Mouse (Mus musculus) inflammation-experienced regulatory T-cells, adult 6 months (primary cell): ENCODE measurements around the gene Stk4. TPM values are rescaled to one million over a fixed set of nuclear protein-coding genes. Genes with fewer than 3 reads are reported as not detected.

Experiments
- ATAC-seq: one replicate; pipeline ENCODE4 v1.8.0; 2017
- polyA plus RNA-seq, 3 experiments: library from polyadenylated mRNA; unstranded; fragments of 100-300 nt; shearing (Covaris generic); gene quantifications; one replicate each; pipeline ENCODE4 v1.2.1; 2017

Gene Stk4
- polyA plus RNA-seq, 3 experiments from 2014 or later = 167 to 200 (median 173) TPM

- ATAC-seq = no peak
These were observed 105.7 kb downstream of the Stk4 start for GRCm38 (mm10) chr2:164175850-164176249.

GRCm38 (mm10) chr2:164177831-164178230 lies 107.7 kb downstream of the Stk4 start:
- ATAC-seq = no peak

GRCm38 (mm10) chr2:164180124-164180523 lies 110.0 kb downstream of the Stk4 start:
- no peak for ATAC-seq

- ATAC-seq = no peak
These were observed 110.6 kb downstream of the Stk4 start for GRCm38 (mm10) chr2:164180770-164181169.

- no peak for ATAC-seq
These were observed 112.7 kb downstream of the Stk4 start, which contains the start of gene Wfdc5 for GRCm38 (mm10) chr2:164182692-164183255. Gene Wfdc5, minus strand, starts transcription at chr2:164182742.

- ATAC-seq = no peak
These were observed 113.2 kb downstream of the Stk4 start for GRCm38 (mm10) chr2:164183340-164183739.

GRCm38 (mm10) chr2:164184145-164184719 lies 114.1 kb downstream of the Stk4 start:
- ATAC-seq = no peak

- ATAC-seq = no peak
These were observed 118.6 kb downstream of the Stk4 start for GRCm38 (mm10) chr2:164188722-164189121.

- no peak for ATAC-seq
These were observed 120.5 kb downstream of the Stk4 start, which contains the start of gene Wfdc12 for GRCm38 (mm10) chr2:164190576-164190975. Gene Wfdc12, minus strand, starts transcription at chr2:164190608.

GRCm38 (mm10) chr2:164192279-164192678 lies 122.2 kb downstream of the Stk4 start:
- ATAC-seq = no peak

GRCm38 (mm10) chr2:164194959-164195630 lies 125.0 kb downstream of the Stk4 start:
- ATAC-seq = no peak

GRCm38 (mm10) chr2:164195971-164196699 lies 126.0 kb downstream of the Stk4 start:
- no peak for ATAC-seq

GRCm38 (mm10) chr2:164196700-164196990 lies 126.5 kb downstream of the Stk4 start:
- ATAC-seq = no peak

GRCm38 (mm10) chr2:164199626-164200327 lies 129.7 kb downstream of the Stk4 start, which contains the start of gene Wfdc15a:
Gene Wfdc15a, minus strand, starts transcription at chr2:164200130.
- ATAC-seq = no peak

Other genes starting within 250 kb of the Stk4 start
- not detected for gene Ccn5, start 249.5 kb upstream of the Stk4 start, polyA plus RNA-seq
- not detected for gene Kcnk15, start 216.7 kb upstream of the Stk4 start, polyA plus RNA-seq
- not detected for gene Rims4, start 151.6 kb upstream of the Stk4 start, polyA plus RNA-seq
- 100 to 1,000 TPM in 1 of 3 experiments, 10 to 100 TPM in 2; 60.0 to 106 (median 82.2) TPM for gene Ywhab, start 75.4 kb upstream of the Stk4 start, polyA plus RNA-seq
- gene Pabpc1l, start 44.9 kb upstream of the Stk4 start, polyA plus RNA-seq = 1 to 10 TPM in 2 of 3 experiments, under 1 TPM in 1; 0.62 to 9.3 (median 2.1) TPM
- 100 to 1,000 TPM; 103 to 135 (median 128) TPM for gene Tomm34, start 847 bp downstream of the Stk4 start, polyA plus RNA-seq
- gene Kcns1, start 100.8 kb downstream of the Stk4 start, polyA plus RNA-seq = not detected
- not detected for gene Wfdc5, start 112.4 kb downstream of the Stk4 start, polyA plus RNA-seq
- not detected for gene Wfdc12, start 120.3 kb downstream of the Stk4 start, polyA plus RNA-seq
- gene Wfdc15a, start 129.8 kb downstream of the Stk4 start, polyA plus RNA-seq = not detected
- gene Wfdc15b, start 151.3 kb downstream of the Stk4 start, polyA plus RNA-seq = not detected
- not detected for gene Svs2, start 168.1 kb downstream of the Stk4 start, polyA plus RNA-seq
- not detected for gene Svs3b, start 186.3 kb downstream of the Stk4 start, polyA plus RNA-seq
- gene Svs4, start 208.1 kb downstream of the Stk4 start, polyA plus RNA-seq = not detected
- not detected for gene Svs3a, start 218.9 kb downstream of the Stk4 start, polyA plus RNA-seq
- not detected for gene Svs6, start 246.4 kb downstream of the Stk4 start, polyA plus RNA-seq